Mouse (Mus musculus) liver, embryonic 14.5 days (tissue): ENCODE results near the gene 1600002K03Rik.

ENCODE experiments used
- CTCF ChIP-seq: IDR thresholded peaks from 2 replicates; pipeline ENCODE4 v1.5.1; 2016; ENCODE audit warnings: antibody characterized with exemption, low read depth, control low read depth
- EP300 ChIP-seq: IDR thresholded peaks from 2 replicates; pipeline ENCODE4 v1.6.1; 2016; ENCODE audit warnings: antibody characterized with exemption, low read depth

- no peak for TF ChIP-seq CTCF
- no peak for TF ChIP-seq EP300
Observed at GRCm38 (mm10) chr10:80140666-80141035, 32.1 kb upstream of the 1600002K03Rik start, which contains the start of gene Cbarp.
